Mouse (Mus musculus) mouse trophoblast stem cell (cell line): ENCODE data around the gene Mea1.

ENCODE experiments used
- in situ Hi-C, 2 experiments: fragments of 300-500 bp; cut with MseI, MboI; formaldehyde crosslinking; loops; 2 replicates in 1 of 2; 3 replicates in 1 of 2; pipeline ENCODE4 v1.15.1; 2025

Mea1 gene

GRCm38 (mm10) chr17:46669911-46670310 lies 8.7 kb upstream of the Mea1 start:
- in situ Hi-C loops: no loop called here

DNA sequence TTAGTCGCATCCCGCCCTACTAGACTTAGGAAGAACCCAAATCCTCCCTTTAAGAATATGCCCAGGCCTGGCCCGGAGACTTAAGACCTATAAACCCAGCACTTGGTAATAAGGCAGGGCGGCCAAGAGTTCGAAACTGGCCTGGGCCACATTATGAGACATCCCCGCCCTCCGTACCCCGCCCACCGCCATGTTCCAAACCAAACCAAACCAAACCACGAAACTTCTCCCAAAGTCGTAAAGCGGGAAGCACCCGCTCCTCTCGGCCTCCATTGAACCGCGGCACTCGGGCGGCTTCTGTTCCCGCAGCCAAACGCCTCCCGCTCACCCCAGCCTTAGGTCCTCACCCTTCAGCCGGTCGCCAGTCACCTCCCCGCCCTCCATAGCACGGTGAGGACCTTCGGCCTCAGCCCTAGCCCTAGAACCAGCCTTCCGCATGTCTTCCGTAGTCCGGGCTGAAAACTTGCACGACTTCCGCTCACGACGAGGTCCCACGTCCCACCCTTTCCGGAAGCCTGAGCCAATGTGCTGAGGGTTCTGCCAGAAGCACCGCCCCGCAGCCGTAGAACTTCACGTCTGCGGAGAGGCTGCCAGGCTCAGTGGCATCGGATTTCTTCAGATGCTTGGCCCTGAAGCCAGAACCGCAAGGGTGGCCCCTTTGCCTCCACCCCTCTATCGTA lies 4.6 kb upstream of the Mea1 start, which contains the start of gene Rrp36:
Rrp36 (minus strand) TSS at position 503 of the 680 bp plus-strand sequence.
- in situ Hi-C loops: no loop called here

GRCm38 (mm10) chr17:46674530-46675283 lies 3.9 kb upstream of the Mea1 start:
- in situ Hi-C loops: no loop called here

DNA sequence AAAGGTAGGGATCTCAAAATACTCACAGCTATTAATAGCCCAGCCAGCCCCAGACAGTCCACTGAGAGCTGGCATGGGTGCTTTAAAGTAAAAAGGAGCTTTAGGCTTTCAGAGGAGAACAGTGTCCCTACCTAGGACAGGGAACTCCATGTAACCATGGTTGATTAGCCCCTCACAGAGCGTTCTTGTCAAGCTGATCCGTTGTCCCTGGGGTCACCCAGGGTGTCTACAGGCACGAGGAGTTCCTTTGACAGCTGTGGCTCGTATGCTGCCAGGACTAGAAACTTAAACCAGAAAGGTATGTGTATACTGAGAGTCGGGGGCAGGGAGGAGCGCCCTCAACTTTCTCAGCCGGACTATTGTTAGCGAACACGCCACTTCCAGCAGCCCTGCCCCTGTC lies 318 bp downstream of the Mea1 start:
- in situ Hi-C loops: no loop called here

GRCm38 (mm10) chr17:46679843-46680759 lies 1.5 kb downstream of the Mea1 start:
- in situ Hi-C loops: no loop called here

DNA sequence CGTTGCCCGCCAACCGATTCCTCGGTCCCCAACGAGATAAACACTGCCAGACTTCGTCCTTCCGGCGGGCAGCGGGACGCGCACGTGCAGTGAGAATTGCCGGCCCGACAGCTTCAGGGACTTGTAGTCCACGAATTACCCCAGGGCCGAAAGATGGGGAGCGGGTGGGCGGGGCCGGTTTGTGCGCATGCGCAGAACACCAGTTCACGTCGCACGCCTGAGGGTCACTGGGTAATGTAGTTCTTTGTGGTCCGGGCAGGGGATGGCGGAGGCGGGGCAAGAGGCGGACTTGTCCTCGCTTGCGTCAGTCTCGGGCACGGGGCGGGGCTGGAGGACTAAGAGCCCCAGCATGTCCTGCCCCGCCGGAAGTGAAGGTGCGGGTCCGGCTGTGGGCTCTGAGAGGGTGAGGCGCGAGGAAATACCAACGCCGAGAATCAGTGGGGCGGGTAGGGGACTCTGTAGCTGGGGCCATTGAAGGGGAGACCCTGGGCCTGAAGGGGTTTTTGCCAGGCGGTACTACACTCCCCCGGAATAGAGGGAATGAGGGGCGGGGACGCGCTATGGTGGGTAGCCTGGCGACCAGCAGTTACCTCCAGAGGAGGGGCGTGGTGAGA lies 2.3 kb downstream of the Mea1 start, which contains the start of gene Klhdc3:
Klhdc3 (minus strand) TSS at position 155 of the 614 bp plus-strand sequence.
- in situ Hi-C loops: no loop called here

DNA sequence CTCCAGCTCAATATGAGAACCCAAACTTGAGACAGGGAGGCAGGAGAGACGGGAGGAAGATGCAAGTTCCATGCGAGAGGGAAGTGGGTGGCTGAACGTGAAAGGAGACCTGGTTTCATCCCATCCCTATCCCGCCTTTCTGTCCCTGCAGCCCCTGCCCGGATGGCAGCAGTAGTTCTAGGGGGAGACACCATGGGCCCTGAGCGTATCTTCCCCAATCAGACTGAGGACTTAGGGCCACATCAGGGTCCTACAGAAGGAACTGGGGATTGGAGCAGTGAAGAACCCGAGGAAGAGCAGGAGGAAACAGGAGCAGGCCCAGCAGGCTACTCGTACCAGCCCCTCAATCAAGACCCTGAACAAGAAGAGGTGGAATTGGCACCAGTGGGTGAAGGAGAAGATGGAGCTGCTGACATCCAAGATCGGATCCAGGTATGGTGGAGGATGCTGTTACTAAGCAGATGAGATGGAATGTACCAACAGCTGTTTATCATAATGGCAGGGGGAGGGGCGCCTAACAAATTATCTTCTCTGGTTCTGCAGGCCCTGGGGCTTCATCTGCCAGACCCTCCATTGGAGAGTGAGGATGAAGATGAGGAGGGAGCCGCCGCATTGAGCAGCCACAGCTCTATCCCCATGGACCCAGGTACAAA lies 3.0 kb downstream of the Mea1 start:
- in situ Hi-C loops: no loop called here

- in situ Hi-C loops: no loop called here
Measured at GRCm38 (mm10) chr17:46682654-46683389, 4.2 kb downstream of the Mea1 start.

DNA sequence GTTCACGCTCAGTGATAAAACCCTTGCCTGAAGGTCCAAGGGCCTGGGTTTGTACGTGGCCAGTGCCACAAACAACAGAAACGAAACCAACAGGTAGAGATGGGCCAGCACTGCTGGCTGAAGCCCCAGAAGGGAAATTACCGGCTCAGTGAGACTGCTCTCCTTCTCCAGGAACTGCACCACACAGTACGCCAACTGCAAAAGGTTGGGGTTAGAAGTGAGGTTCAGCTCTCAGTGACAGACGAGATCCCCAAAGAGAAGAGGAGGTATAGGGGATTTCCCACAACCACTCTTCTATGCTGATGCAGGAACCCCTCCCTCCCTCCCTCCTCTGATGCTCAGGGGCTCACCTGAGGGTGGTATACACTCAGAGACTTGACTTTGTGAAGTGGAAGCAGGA lies 7.3 kb downstream of the Mea1 start:
- in situ Hi-C loops: no loop called here

DNA sequence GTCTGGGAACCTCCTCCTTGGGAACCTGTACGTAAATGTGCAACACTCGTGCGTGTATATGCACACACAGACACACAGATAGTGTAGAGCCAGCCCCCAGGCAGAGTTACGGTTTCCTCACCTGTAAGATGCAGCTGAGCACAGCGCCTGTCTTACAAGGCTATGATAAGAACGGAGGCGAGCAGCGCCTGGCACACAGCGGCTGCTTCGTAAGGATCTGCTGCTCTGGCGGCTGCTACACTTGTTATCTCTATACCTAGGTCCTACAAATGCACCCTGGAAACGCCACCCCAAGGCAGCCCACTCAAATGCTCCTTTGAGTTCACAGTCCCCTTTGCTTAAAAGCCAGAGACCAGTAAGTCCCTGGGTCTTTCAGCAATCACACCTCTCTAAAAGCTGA lies 12.1 kb downstream of the Mea1 start:
- in situ Hi-C loops: no loop called here

GRCm38 (mm10) chr17:46691390-46691789 lies 12.8 kb downstream of the Mea1 start:
- in situ Hi-C loops: no loop called here

GRCm38 (mm10) chr17:46694517-46695063 lies 16.0 kb downstream of the Mea1 start:
- in situ Hi-C loops: no loop called here

DNA sequence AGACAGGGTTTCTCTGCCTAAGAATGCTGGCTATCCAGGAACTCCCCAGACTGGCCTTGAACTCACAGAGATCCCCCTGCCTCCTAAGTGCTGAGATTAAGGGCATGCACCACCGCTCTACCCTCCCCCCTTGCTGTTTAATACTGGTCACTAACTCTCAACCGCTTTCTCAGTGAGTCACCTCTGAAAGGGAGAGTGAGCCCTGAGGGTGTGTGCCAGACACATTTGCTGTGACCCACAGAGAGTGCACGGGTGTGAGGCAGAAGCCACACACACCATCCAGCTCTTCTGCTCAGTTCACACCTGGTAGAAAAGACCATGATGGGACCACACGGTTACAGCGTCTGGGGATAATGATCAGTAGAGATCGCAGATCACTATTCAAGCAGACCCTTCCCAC lies 19.9 kb downstream of the Mea1 start:
- in situ Hi-C loops: no loop called here

- in situ Hi-C loops: no loop called here
Measured at GRCm38 (mm10) chr17:46699245-46699644, 20.7 kb downstream of the Mea1 start.

- in situ Hi-C loops: no loop called here
Measured at GRCm38 (mm10) chr17:46699912-46700311, 21.3 kb downstream of the Mea1 start.

GRCm38 (mm10) chr17:46701489-46701888 lies 22.9 kb downstream of the Mea1 start:
- in situ Hi-C loops: no loop called here

GRCm38 (mm10) chr17:46702100-46702499 lies 23.5 kb downstream of the Mea1 start:
- in situ Hi-C loops: no loop called here

GRCm38 (mm10) chr17:46702506-46702905 lies 23.9 kb downstream of the Mea1 start:
- in situ Hi-C loops: no loop called here

DNA sequence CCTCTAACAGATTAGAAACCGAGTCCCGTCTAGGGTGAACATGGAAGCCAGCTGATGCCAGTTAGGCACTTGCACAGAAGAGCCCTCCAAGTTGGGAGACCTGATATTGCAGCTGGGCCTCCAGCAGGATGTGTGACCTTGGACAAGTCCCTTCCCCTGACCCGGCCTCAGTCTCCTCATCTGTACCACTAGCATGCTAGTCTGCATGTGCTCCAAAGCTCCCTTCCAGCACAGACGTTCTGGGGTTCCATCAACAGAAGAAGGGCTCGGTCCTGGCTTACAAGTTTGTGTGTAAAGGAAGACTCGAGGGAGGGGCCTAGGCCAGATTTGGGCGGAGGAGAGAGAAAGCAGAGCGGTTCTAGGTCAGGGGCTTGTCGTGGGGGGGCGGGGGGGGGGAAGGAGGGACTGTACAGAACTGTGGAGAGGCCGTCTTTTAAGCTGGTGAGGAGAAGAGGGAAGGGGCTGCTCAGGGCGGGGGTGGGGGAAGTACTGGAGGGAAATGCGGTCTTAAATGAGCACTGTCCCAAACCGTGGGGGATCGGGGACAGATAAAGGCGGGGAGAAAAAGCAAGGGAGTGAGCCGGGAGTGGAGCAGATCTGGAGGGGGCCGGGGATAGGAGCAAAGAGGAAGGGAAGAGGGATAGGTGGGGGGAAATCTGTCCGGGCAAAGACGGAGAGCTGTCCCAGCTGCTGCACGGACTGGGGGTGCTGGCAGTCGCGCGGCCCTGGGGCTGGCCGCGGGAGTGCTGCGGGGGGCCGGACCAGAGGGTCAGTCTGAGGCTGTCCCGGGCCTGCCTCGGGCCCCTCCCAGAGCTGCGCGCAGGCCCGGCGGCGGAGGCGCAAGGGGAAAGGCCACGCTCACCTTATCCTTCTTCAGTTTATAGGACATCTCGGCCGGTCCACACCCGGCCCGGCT lies 25.6 kb downstream of the Mea1 start:
- in situ Hi-C loops: no loop called here
